Mouse (Mus musculus) E14TG2a.4 (cell line): ENCODE measurements around the gene Slc43a2.

Source experiments
- CTCF ChIP-seq: conservative IDR thresholded peaks from 2 replicates; pipeline ENCODE4 v1.5.1; 2014; ENCODE audit warnings: low read length
- NANOG ChIP-seq: IDR thresholded peaks from 2 replicates; pipeline ENCODE4 v1.6.1; 2014; ENCODE audit warnings: borderline replicate concordance, low read length, mixed read lengths
- POU5F1 ChIP-seq: IDR thresholded peaks from 2 replicates; pipeline ENCODE4 v1.6.1; 2014; ENCODE audit warnings: low read length, borderline replicate concordance

GRCm38 (mm10) chr11:75625820-75626219 lies 94.3 kb downstream of the Slc43a2 start:
- TF ChIP-seq CTCF (no peak), POU5F1 (no peak), NANOG (no peak)
